Comparison of ENCODE assay signal across 12 mouse cellular contexts in genomic region chr16:13580784-13581183, GRCm38 (mm10).
DNase-seq lines count a peak whose midpoint lies in the region; ATAC-seq and TF ChIP-seq lines count a peak whose summit lies in the region.
"Had no signal": no experiment of that assay in that cellular context is flagged by ENCODE, and none has a peak within 500 bp of the region (broad histone marks: within the 10 kb centered on the region; RNA-seq: fewer than 3 reads in every experiment).

No protein-coding gene starts in this region.

- intact Hi-C loops in heart, postnatal 25 days (cut with DNase I): loop anchor here (1.0 kb wide), 1 partner anchor 47 kb away; no protein-coding TSS in a partner anchor

- peaks cover 63% of the 10 kb centered on the region for H3K36me3 ChIP-seq in G1E (replicated peaks)
- H3K36me3 ChIP-seq in forebrain, embryonic 14.5 days (ENCODE audit: control insufficient read depth, insufficient read depth, low read length): 0 out of 2 replicates have a peak, but pooled peaks cover 4% of the 10 kb centered on the region
- H3K36me3 ChIP-seq: lung, embryonic 15.5 days had no signal

- WGBS in lung, adult 2 months: 88% methylated on average over 3 of the region's 3 CpGs
- 92% methylated on average over 3 of the region's 3 CpGs for WGBS in forebrain, embryonic 14.5 days

- no peak overlapping the region for H3K4me3 ChIP-seq in lung, adult 2 months (replicated peaks; ENCODE audit: extremely low read depth, low read depth, low read length)
- H3K4me3 ChIP-seq in G1E (ENCODE audit: low read depth, low read length): no peak overlapping the region
- no peak overlapping the region for H3K4me3 ChIP-seq in forebrain, embryonic 14.5 days (ENCODE audit: low read depth, low read length)
- H3K4me3 ChIP-seq: hindbrain, embryonic 10.5 days; lung, embryonic 15.5 days; myocyte had no signal

- no peaks in the 10 kb centered on the region for H3K27me3 ChIP-seq in G1E (ENCODE audit: insufficient read depth, low read length)
- no peaks in the 10 kb centered on the region for H3K27me3 ChIP-seq in forebrain, embryonic 14.5 days (replicated peaks; ENCODE audit: control insufficient read depth, insufficient read depth, low read length)
- H3K27me3 ChIP-seq: lung, embryonic 15.5 days had no signal

- no peak for TF ChIP-seq POLR2A in lung, adult 2 months (IDR thresholded peaks at IDR 0.05; ENCODE audit: borderline replicate concordance, extremely low read depth, low read depth, low read length)

- no peak for ATAC-seq in G1E (ENCODE audit: extremely low read depth, insufficient number of reproducible peaks, low FRiP score, poor library complexity, severe bottlenecking)
- ATAC-seq in forebrain, embryonic 14.5 days: no peak

- H3K4me1 ChIP-seq in lung, adult 2 months (ENCODE audit: control insufficient read depth, insufficient read depth, low read length): no peaks in the 10 kb centered on the region
- peaks cover 5% of the 10 kb centered on the region for H3K4me1 ChIP-seq in G1E (ENCODE audit: insufficient read depth, low read depth, low read length)
- no peaks in the 10 kb centered on the region for H3K4me1 ChIP-seq in forebrain, embryonic 14.5 days (ENCODE audit: control insufficient read depth, insufficient read depth, low read length)
- H3K4me1 ChIP-seq: lung, embryonic 15.5 days had no signal

- peak; percentile 64 for TF ChIP-seq CTCF in lung, adult 2 months (IDR thresholded peaks at IDR 0.05; ENCODE audit: insufficient read depth, low read length)
- peak; percentile 43; the same call in 1 of the 2 replicates for TF ChIP-seq CTCF in G1E (IDR thresholded peaks at IDR 0.05; ENCODE audit: low read depth, low read length)

- H3K27ac ChIP-seq in forebrain, embryonic 14.5 days (ENCODE audit: low read depth, low read length): no peak overlapping the region
- H3K27ac ChIP-seq: lung, embryonic 15.5 days had no signal

- no peaks in the 10 kb centered on the region for H3K9me3 ChIP-seq in G1E (replicated peaks)
- H3K9me3 ChIP-seq in forebrain, embryonic 14.5 days (replicated peaks; ENCODE audit: control insufficient read depth, low read length): no peaks in the 10 kb centered on the region
- H3K9me3 ChIP-seq: hindbrain, embryonic 10.5 days; lung, embryonic 15.5 days had no signal

- no peak overlapping the region for H3K4me2 ChIP-seq in forebrain, embryonic 14.5 days (ENCODE audit: low read length)
- H3K4me2 ChIP-seq: lung, embryonic 15.5 days had no signal

- no peak overlapping the region for H3K9ac ChIP-seq in forebrain, embryonic 14.5 days (ENCODE audit: low read length)
- H3K9ac ChIP-seq: lung, embryonic 15.5 days had no signal

- DNase-seq in heart, adult 18-20 months: peak; percentile 11 to 42
- no peak for DNase-seq in heart, postnatal 25 days (ENCODE audit: low spot score)
- DNase-seq in lung, adult 2 months: no peak
- DNase-seq in lung, postnatal 4 days: no peak
- no peak for DNase-seq in G1E (ENCODE audit: low spot score)
- DNase-seq in lung, postnatal 25 days (ENCODE audit: low spot score): peak; percentile 27
- no peak for DNase-seq in forebrain, embryonic 14.5 days (ENCODE audit: low spot score)
- no peak for DNase-seq in heart, adult 8-10 months (ENCODE audit: low spot score)
- DNase-seq: right cerebral cortex, postnatal 14 days had no signal

Comparison
In these comparisons a context has a peak if more than half of its experiments do, and no peak if none do; other contexts are left out.
1. DNase-seq: peak in heart, adult 18-20 months (2 of 2) and lung, postnatal 25 days (single experiment); none in heart, postnatal 25 days (single experiment), lung, adult 2 months (single experiment), lung, postnatal 4 days (0 of 2), G1E (single experiment), forebrain, embryonic 14.5 days (single experiment) and heart, adult 8-10 months (single experiment).